Mouse (Mus musculus): ENCODE data around the gene Hspb11.
A peak's percentile ranks its signal among the peaks of the same experiment; 100 is the strongest.

The Hspb11 gene

DNA sequence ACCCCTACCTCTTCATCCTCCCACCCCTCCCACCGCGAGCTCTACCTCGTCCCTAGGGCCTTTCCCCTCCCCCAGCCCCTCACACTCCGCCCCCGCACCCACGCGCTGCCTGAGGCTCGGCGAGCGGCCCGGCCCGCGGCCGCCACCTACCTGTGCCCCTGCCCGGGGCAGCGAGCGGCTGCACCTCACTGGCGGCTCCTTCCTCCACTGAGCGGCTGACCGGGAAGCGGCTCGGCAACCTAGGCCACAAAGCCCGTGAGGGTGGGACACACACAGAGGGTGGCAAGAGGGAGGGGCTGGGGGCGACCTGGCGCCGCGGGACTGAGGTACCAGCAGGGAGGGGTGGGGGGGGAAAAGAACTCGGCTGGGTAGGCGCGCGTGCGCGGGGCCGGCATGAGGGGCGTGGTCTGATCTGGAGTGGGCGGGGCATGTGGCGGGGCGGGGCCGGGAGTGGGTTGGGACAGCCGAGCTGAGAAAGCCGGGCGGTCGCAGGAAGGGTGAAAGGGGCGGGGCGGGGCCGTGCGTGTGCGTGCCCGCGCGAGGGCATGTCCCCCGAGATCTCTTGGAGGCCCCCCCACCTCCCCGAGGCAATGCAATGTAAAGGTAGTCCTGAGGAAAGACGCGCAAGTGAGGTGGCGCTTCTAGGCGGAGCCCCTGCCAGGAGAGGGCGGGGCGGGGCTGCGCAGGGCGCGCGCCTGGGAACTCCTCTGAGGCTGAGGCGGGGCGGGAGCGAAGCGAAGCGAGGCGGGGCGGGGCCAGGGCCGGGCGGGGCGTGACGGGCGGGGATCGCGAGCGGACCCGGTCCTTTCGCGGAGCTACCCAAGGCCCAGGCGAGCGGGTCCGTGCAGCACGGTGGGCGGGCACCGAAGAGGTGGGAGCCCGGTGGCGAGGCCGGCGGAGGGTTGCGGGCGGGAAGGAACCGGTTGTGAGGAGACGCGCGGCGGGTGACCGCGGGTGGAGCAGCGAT is at the start of gene Hspb11, which contains the start of gene Lrrc42:
TSS of gene Hspb11 (plus strand) at position 469 of the 967 bp plus-strand sequence.
TSS of gene Lrrc42 (minus strand) at position 408 of the 967 bp plus-strand sequence.
- DNase-seq (ENCODE audit: low spot score): peak; percentile 98

DNA sequence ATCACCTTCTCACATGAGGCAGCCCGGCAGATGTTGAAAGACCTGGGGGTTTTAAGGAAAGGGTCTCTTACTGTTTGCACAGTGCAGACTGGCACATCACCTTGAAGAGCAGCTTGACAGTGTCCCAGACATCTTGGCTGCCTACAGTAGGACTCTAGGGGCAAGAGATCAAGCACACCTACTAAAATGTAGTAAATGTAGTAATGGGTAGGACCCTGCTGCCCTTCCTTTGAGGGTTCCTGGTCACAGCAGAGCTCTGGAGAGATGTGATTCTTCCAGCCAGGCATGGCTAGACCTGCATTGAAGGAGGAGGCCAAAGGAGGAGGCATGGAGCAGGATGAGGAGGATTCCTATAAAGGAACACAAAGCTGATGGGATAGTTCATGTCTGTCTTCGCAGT is 46.4 kb upstream of the Hspb11 start:
- no peak for DNase-seq (ENCODE audit: low spot score)

DNA sequence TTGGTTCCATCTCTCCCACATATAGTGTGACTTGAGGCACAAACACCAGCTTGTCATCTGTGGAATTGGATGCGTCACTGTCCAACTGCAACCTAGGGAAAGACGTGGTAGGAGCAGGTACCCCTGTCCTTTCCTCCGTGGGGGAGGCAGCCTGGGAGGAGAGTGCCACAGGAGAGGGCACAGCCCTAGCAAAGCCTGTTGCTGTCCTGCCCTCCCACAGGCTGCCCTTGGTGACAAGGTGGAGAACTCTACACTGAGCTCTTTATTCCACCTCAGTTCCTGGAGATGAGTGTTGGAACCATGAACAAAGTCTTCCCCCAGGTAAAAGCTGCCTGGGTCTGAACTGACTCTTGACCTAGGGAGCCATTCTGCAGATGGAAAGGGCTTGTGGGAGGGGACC is 44.5 kb upstream of the Hspb11 start, which contains the start of gene Ldlrad1:
TSS of gene Ldlrad1 (plus strand) at position 301 of the 400 bp plus-strand sequence.
- DNase-seq (ENCODE audit: low spot score): no peak

- no peak for DNase-seq (ENCODE audit: low spot score)
Observed at GRCm38 (mm10) chr4:107210483-107211097, 42.8 kb upstream of the Hspb11 start.

- no peak for DNase-seq (ENCODE audit: low spot score)
Observed at GRCm38 (mm10) chr4:107211465-107211864, 41.9 kb upstream of the Hspb11 start.

- no peak for DNase-seq (ENCODE audit: low spot score)
Observed at GRCm38 (mm10) chr4:107211936-107212335, 41.5 kb upstream of the Hspb11 start.

GRCm38 (mm10) chr4:107213279-107214011 is 39.9 kb upstream of the Hspb11 start:
- DNase-seq (ENCODE audit: low spot score): no peak

DNA sequence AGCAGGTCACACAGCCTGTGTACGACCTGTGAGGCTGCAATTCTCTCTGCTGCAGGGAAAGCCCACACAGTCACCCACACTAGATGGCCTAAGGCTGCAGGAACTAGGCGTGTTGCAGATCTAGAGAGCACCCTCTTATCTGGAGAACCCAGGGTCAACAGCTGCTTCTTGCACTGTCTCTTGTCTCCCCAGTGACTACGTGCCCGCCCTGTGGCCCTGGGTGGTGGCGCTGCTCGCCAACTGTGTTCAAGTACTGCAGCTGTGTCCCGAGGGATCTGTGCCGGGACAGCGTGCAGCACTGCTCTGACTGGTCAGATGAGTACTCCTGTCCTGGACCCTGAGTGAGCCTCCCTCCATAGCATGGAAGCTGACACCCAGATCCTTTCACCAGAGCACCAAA is 35.8 kb upstream of the Hspb11 start:
- no peak for DNase-seq (ENCODE audit: low spot score)

- DNase-seq (ENCODE audit: low spot score): no peak
Observed at GRCm38 (mm10) chr4:107221524-107221923, 31.9 kb upstream of the Hspb11 start.

GRCm38 (mm10) chr4:107223225-107224204 is 29.9 kb upstream of the Hspb11 start:
- peak; percentile 59 for DNase-seq (ENCODE audit: low spot score)

GRCm38 (mm10) chr4:107226313-107226712 is 27.1 kb upstream of the Hspb11 start:
- DNase-seq (ENCODE audit: low spot score): no peak

- no peak for DNase-seq (ENCODE audit: low spot score)
Observed at GRCm38 (mm10) chr4:107232219-107232618, 21.2 kb upstream of the Hspb11 start.

GRCm38 (mm10) chr4:107238253-107238652 is 15.1 kb upstream of the Hspb11 start:
- no peak for DNase-seq (ENCODE audit: low spot score)

DNA sequence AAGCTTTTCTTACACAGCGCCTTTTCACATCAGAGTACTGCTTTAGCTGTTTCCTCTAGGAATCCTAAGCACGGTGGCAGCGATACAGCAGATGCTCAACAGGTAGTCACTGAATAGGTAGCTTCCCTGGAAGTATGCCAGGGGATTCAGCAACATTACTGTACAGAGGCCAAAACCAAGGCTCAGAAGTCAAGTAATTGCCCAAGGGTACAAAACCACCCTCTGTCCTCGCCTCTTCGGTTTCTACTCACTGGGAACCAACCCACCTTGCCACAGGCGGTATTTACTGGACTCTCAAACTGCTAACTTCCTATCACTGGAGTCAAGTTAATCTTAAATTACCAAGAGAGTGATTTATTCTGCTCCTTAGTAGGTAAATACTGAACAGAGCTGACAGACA is 13.2 kb upstream of the Hspb11 start:
- DNase-seq (ENCODE audit: low spot score): no peak

GRCm38 (mm10) chr4:107243365-107244333 is 9.7 kb upstream of the Hspb11 start:
- DNase-seq (ENCODE audit: low spot score): no peak

DNA sequence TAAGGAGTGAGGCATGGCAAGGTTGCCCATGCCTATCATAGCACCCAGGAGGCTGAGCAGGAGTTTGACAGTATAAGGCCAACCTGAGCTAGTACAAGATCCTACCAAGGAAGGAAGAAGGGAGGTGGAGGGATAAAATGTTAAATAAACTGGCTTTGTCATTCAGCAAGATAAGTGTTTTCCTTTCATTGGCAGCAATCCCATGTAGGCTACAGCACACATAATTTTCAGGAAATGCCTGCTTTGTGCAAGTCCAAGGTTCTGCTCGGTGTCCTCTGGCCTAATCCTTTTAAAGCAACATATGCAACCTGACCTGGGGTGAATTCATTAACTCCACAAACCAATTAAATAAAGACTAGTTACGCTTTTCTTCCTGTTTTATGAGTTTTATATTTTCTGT is 8.0 kb upstream of the Hspb11 start:
- DNase-seq (ENCODE audit: low spot score): no peak

DNA sequence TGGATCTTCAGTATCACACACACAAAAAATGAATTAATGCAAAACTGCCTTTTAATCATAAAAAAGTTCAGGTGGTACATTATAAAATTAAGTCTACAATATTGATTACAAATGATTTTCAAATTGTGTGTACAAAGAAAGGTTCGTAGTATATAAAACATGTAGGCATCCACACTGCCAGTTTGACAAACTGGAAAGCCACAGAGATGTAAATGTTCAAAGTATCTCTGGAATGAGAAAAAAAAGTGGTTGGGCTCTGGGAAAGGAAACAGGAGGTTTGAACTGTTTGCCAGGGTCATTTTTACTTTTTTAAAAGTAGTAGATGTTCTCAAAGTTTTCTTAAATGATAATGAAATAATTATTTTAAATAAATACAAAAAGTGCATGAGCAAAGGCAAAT is 7.4 kb upstream of the Hspb11 start:
- DNase-seq (ENCODE audit: low spot score): no peak

GRCm38 (mm10) chr4:107247110-107247509 is 6.3 kb upstream of the Hspb11 start:
- no peak for DNase-seq (ENCODE audit: low spot score)

- no peak for DNase-seq (ENCODE audit: low spot score)
Observed at GRCm38 (mm10) chr4:107248061-107248460, 5.3 kb upstream of the Hspb11 start.

DNA sequence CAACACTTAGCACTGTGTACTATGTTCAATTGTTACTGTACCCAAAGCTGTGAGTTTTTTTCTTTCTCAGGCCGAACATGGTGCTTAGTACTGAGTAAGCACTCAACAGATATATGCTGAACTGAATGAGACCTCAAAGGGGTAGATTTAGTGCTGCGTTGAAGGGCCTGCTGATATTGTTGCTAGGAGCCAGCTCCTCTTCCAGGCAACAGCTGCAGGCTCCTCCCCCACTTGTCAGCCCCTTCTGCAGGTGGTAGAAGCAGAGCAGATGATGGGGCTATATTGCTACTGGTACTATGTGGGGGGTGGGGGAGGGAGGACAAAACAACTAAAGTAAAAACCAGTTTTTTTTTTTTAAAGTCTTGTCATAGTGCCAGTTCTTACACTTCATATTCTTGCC is 3.9 kb upstream of the Hspb11 start:
- DNase-seq (ENCODE audit: low spot score): no peak
